Mouse (Mus musculus) heart, embryonic 15.5 days (tissue): ENCODE results near the gene Gm3045. TPM values are rescaled to one million over a fixed set of nuclear protein-coding genes. Genes with fewer than 3 reads are reported as not detected.

Source experiments
- ATAC-seq: fragments of 200-750 bp; cut with Nextera tagmentation; replicated peaks from 2 replicates; pipeline ENCODE4 v1.8.0; 2017; ENCODE audit warnings: low read depth, moderate TSS enrichment; ENCODE audit not compliant: insufficient number of reproducible peaks, insufficient read depth, low FRiP score
- H3K27ac ChIP-seq: fragments of 300-500 bp; sonication (generic); 2 replicates; pipeline ENCODE4 v1.5.1; 2015; ENCODE audit warnings: mild to moderate bottlenecking, inconsistent platforms
- H3K27me3 ChIP-seq: fragments of 300-500 bp; sonication (generic); 2 replicates; pipeline ENCODE4 v1.6.1; 2015; ENCODE audit warnings: inconsistent platforms
- H3K36me3 ChIP-seq: fragments of 300-500 bp; sonication (generic); 2 replicates; pipeline ENCODE4 v1.6.1; 2015; ENCODE audit warnings: mild to moderate bottlenecking, inconsistent platforms
- H3K4me1 ChIP-seq: fragments of 300-500 bp; sonication (generic); replicated peaks from 2 replicates; pipeline ENCODE4 v1.6.1; 2015; ENCODE audit warnings: inconsistent platforms
- H3K4me2 ChIP-seq: fragments of 300-500 bp; sonication (generic); 2 replicates; pipeline ENCODE4 v1.6.1; 2015; ENCODE audit warnings: inconsistent platforms, mild to moderate bottlenecking, moderate library complexity
- H3K4me3 ChIP-seq: fragments of 300-500 bp; sonication (generic); 2 replicates; pipeline ENCODE4 v1.5.1; 2015; ENCODE audit warnings: mild to moderate bottlenecking, inconsistent platforms
- H3K9ac ChIP-seq: fragments of 300-500 bp; sonication (generic); 2 replicates; pipeline ENCODE4 v1.6.1; 2015; ENCODE audit warnings: mild to moderate bottlenecking, inconsistent platforms
- H3K9me3 ChIP-seq: fragments of 300-500 bp; sonication (generic); replicated peaks from 2 replicates; pipeline ENCODE4 v1.6.1; 2016; ENCODE audit warnings: inconsistent platforms
- WGBS: fragments of 180-500 bp; shearing (Covaris S2); methylation state at CpG from one replicate; pipeline ENCODE4 v1.1.7; 2015; ENCODE audit warnings: mixed read lengths; 5-methylcytosine and 5-hydroxymethylcytosine counted together
- polyA plus RNA-seq: library from polyadenylated mRNA; unstranded; fragments of >200 nt; fragmentation: Nextera tagmentation; extraction: Ambion mirVana; gene quantifications from 2 replicates; pipeline ENCODE4 v1.2.1, GENCODE M21; 2015

Gm3045 gene
- polyA plus RNA-seq, 1 experiment from 2014 or later: not detected

DNA sequence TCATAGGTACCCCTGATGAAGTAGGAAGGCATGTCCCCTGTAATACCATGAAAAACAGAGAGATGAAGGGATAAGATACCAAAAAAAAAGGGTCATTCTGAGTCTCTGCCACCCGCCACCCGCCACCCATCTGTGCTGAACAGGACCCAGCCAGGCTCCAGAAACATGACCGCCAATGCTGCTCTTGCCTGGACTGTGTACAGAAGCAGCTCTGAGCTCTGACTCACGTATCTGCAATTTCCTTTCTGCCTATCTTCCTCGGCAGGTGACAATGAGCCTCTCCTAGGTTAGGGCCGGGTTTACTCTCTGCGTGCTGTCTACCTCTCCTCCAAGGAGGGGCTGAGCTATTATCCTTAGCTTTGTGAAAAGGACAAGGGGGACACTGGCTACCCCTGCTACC lies 17.0 kb downstream of the Gm3045 start:
- H3K4me3 ChIP-seq: no peak overlapping the region
- 52% methylated on average over 7 of the region's 7 CpGs for WGBS
- no peaks in the 10 kb centered on the region for H3K9me3 ChIP-seq
- peaks cover 4% of the 10 kb centered on the region for H3K4me1 ChIP-seq
- ATAC-seq: no peak
- no peak overlapping the region for H3K4me2 ChIP-seq
- peaks cover 31% of the 10 kb centered on the region for H3K27me3 ChIP-seq
- H3K36me3 ChIP-seq: no peaks in the 10 kb centered on the region
- no peak overlapping the region for H3K9ac ChIP-seq
- no peak overlapping the region for H3K27ac ChIP-seq

DNA sequence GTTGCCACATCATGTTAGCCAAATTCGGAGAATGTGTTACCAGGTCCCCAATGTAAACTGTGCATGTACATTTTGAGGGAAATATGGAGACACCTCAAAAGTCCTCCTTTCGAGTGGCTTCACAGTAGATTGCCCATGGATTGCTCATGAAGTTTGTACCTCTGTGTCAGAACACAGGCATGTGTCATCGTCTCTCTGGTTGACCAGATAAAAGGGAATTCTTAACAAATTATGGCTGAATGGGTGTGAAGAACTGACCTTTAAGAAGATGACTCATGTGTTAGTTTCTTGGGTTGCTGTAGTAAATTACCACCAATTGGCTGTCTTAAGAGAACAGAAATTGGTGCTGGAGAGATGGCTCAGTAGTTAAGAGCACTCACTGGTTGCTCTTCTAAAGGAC lies 17.7 kb downstream of the Gm3045 start:
- 91% methylated on average over 3 of the region's 3 CpGs for WGBS
- no peak overlapping the region for H3K9ac ChIP-seq
- no peak overlapping the region for H3K4me3 ChIP-seq
- ATAC-seq: no peak
- no peaks in the 10 kb centered on the region for H3K9me3 ChIP-seq
- peaks cover 24% of the 10 kb centered on the region for H3K27me3 ChIP-seq
- no peaks in the 10 kb centered on the region for H3K36me3 ChIP-seq
- H3K4me1 ChIP-seq: no peaks in the 10 kb centered on the region
- H3K4me2 ChIP-seq: no peak overlapping the region
- H3K27ac ChIP-seq: no peak overlapping the region

GRCm38 (mm10) chr13:56444996-56445395 lies 18.6 kb downstream of the Gm3045 start:
- Histone ChIP-seq H3K4me3 (no peak overlapping the region), H3K27me3 (peaks cover 15% of the 10 kb centered on the region), H3K4me1 (no peaks in the 10 kb centered on the region), H3K9ac (no peak overlapping the region), H3K36me3 (no peaks in the 10 kb centered on the region), H3K27ac (no peak overlapping the region), H3K4me2 (no peak overlapping the region), H3K9me3 (no peaks in the 10 kb centered on the region)
- 74% methylated on average over 6 of the region's 6 CpGs for WGBS
- no peak for ATAC-seq

DNA sequence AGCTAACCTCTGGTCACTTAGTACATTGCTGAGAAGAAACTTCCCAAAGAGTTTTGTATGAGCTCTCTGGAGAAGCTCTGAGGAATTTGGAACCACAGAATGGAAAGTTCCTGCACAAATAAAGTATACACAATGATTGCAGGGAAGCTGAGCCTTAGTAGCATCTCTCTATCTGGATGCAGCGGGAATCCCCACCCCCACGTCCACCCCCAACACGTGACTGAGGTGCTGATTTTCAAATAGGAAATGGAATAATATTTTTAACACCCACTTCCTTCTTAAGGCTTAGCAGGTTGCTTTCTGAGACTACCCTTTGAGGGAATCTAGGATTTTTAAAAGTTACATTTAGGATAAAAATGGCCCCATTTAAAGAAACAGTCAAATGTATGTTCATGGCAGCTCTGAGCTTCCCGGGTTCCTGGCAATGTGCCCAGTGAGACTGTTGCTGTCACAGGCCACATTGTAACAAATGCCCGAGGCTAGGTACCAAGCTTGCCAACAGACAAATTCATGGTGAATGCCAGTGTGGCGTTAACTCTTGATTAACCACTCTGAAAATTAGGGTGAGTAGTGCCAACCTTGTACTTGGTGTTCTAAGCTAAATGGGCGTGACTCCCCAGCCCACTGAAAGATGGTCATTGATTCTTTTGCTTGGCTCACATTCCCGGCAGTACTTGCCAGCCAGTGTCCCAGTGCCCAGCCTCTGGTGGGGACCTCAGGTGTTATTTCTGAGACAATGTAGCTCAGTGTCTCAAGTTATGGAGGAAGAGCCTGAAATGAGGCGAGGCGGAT lies 23.0 kb downstream of the Gm3045 start:
- no peaks in the 10 kb centered on the region for H3K36me3 ChIP-seq
- no peak for ATAC-seq
- H3K9me3 ChIP-seq: no peaks in the 10 kb centered on the region
- WGBS: 62% methylated on average over 10 of the region's 10 CpGs
- no peak overlapping the region for H3K27ac ChIP-seq
- H3K4me3 ChIP-seq: no peak overlapping the region
- H3K27me3 ChIP-seq: no peaks in the 10 kb centered on the region
- H3K4me1 ChIP-seq: no peaks in the 10 kb centered on the region
- no peak overlapping the region for H3K9ac ChIP-seq
- H3K4me2 ChIP-seq: no peak overlapping the region

- Histone ChIP-seq H3K4me2 (no peak overlapping the region), H3K36me3 (no peaks in the 10 kb centered on the region), H3K27me3 (no peaks in the 10 kb centered on the region), H3K27ac (no peak overlapping the region), H3K9ac (no peak overlapping the region), H3K4me3 (no peak overlapping the region), H3K9me3 (no peaks in the 10 kb centered on the region), H3K4me1 (no peaks in the 10 kb centered on the region)
- 77% methylated on average over 8 of the region's 8 CpGs for WGBS
- no peak for ATAC-seq
Observed at GRCm38 (mm10) chr13:56450035-56450434, 23.6 kb downstream of the Gm3045 start.

- H3K27me3 ChIP-seq: peaks cover 5% of the 10 kb centered on the region; the same call in 1 of the 2 replicates
- no peaks in the 10 kb centered on the region for H3K9me3 ChIP-seq
- H3K4me2 ChIP-seq: no peak overlapping the region
- ATAC-seq: no peak
- H3K4me3 ChIP-seq: no peak overlapping the region
- no peaks in the 10 kb centered on the region for H3K4me1 ChIP-seq
- no peaks in the 10 kb centered on the region for H3K36me3 ChIP-seq
- no peak overlapping the region for H3K27ac ChIP-seq
- H3K9ac ChIP-seq: no peak overlapping the region
- 62% methylated on average over 9 of the region's 9 CpGs for WGBS
Observed at GRCm38 (mm10) chr13:56458001-56458400, 31.6 kb downstream of the Gm3045 start.

DNA sequence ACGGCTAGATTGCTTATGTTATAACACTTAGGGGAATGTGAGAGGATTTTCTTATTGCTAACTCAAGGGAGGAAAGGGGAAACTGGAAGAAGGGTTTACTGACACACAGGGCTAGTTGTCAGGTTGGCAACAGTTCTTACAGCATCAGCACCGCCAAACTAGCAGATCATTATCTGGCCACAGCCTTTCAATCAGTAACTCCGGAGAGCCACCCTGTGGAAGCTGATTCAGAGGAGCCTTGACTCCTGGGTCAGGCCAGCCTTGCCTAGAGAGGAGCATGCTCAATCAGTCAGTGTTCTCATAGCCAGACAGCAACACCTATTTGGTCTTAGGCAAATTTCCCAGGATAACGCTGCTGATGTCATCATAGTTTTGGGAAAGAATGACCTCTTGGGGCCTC lies 35.1 kb downstream of the Gm3045 start:
- Histone ChIP-seq H3K4me2 (no peak overlapping the region), H3K27me3 (peaks cover 5% of the 10 kb centered on the region; the same call in 1 of the 2 replicates), H3K4me1 (no peaks in the 10 kb centered on the region), H3K36me3 (no peaks in the 10 kb centered on the region), H3K9me3 (no peaks in the 10 kb centered on the region), H3K4me3 (no peak overlapping the region), H3K27ac (no peak overlapping the region), H3K9ac (no peak overlapping the region)
- WGBS: 61% methylated on average over 4 of the region's 4 CpGs
- ATAC-seq: no peak

GRCm38 (mm10) chr13:56462791-56463190 lies 36.4 kb downstream of the Gm3045 start:
- Histone ChIP-seq H3K4me2 (no peak overlapping the region), H3K27me3 (no peaks in the 10 kb centered on the region; the same call in 1 of the 2 replicates), H3K36me3 (no peaks in the 10 kb centered on the region), H3K4me3 (no peak overlapping the region), H3K27ac (no peak overlapping the region), H3K4me1 (no peaks in the 10 kb centered on the region), H3K9me3 (no peaks in the 10 kb centered on the region), H3K9ac (no peak overlapping the region)
- no peak for ATAC-seq
- WGBS: 85% methylated on average over 4 of the region's 4 CpGs

DNA sequence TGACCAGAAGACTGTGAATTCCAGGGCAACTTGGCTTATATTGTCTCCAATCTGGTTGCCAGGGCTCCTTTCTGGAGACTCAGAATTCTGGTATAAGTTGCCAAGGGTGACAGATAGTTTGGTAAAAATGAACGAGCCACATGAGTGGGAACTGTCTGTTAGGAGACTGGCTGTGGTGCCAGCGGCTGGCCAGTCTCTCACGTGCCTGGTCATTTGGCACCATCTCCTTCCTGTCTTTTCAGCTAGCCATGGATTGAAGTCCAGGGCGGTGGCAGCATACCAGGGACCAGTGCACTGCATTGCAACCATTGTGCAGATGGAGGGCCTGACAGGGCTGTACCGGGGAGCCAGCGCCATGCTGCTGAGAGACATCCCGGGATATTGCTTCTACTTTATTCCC lies 36.9 kb downstream of the Gm3045 start:
- H3K27ac ChIP-seq: no peak overlapping the region
- no peak overlapping the region for H3K9ac ChIP-seq
- H3K4me1 ChIP-seq: no peaks in the 10 kb centered on the region
- no peaks in the 10 kb centered on the region for H3K36me3 ChIP-seq
- 85% methylated on average over 7 of the region's 7 CpGs for WGBS
- H3K4me2 ChIP-seq: no peak overlapping the region
- ATAC-seq: no peak
- H3K9me3 ChIP-seq: no peaks in the 10 kb centered on the region
- H3K27me3 ChIP-seq: peaks cover 2% of the 10 kb centered on the region; the same call in 1 of the 2 replicates
- no peak overlapping the region for H3K4me3 ChIP-seq

- Histone ChIP-seq H3K4me2 (no peak overlapping the region), H3K9ac (no peak overlapping the region), H3K9me3 (no peaks in the 10 kb centered on the region), H3K4me1 (no peaks in the 10 kb centered on the region), H3K4me3 (no peak overlapping the region), H3K27me3 (0 out of 2 replicates have a peak, but pooled peaks cover 3% of the 10 kb centered on the region), H3K27ac (no peak overlapping the region), H3K36me3 (no peaks in the 10 kb centered on the region)
- 66% methylated on average over 6 of the region's 6 CpGs for WGBS
- no peak for ATAC-seq
Observed at GRCm38 (mm10) chr13:56463750-56464149, 37.4 kb downstream of the Gm3045 start.

DNA sequence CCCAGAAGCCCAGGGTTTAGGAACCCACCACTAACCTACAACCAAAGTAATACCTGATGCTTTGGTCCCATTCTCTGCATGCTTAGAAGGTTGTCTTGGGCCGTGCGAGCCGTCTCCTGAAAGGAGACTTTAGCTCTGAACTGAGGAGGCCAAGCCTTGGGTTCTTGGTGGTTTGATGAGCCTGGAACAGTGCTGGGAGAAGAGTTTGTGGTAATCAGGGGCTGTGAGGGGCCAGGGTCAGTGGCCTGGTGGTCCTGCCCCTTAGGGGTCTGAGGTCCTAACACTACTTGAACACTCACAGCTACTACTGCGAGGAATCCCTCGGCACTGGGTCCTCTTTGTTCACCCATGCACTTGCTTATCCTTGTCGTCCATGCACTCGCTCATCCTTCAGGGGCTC lies 41.4 kb downstream of the Gm3045 start:
- Histone ChIP-seq H3K27me3 (0 out of 2 replicates have a peak, but pooled peaks cover 4% of the 10 kb centered on the region), H3K9ac (no peak overlapping the region), H3K9me3 (no peaks in the 10 kb centered on the region), H3K4me3 (no peak overlapping the region), H3K4me1 (no peaks in the 10 kb centered on the region), H3K4me2 (no peak overlapping the region), H3K36me3 (no peaks in the 10 kb centered on the region), H3K27ac (no peak overlapping the region)
- WGBS: 91% methylated on average over 7 of the region's 7 CpGs
- ATAC-seq: no peak

GRCm38 (mm10) chr13:56468536-56468935 lies 42.1 kb downstream of the Gm3045 start:
- Histone ChIP-seq H3K27ac (no peak overlapping the region), H3K4me2 (no peak overlapping the region), H3K36me3 (no peaks in the 10 kb centered on the region), H3K4me1 (no peaks in the 10 kb centered on the region), H3K27me3 (0 out of 2 replicates have a peak, but pooled peaks cover 10% of the 10 kb centered on the region), H3K4me3 (no peak overlapping the region), H3K9me3 (no peaks in the 10 kb centered on the region), H3K9ac (no peak overlapping the region)
- 85% methylated on average over 4 of the region's 4 CpGs for WGBS
- no peak for ATAC-seq
